Mouse (Mus musculus): ENCODE measurements around the gene Ipo13. TPM values are rescaled to one million over a fixed set of nuclear protein-coding genes. Genes with fewer than 3 reads are reported as not detected.

Ipo13 gene
- total and polyA plus RNA-seq, 2 experiments from 2014 or later = 23.5 to 31.8 TPM

DNA sequence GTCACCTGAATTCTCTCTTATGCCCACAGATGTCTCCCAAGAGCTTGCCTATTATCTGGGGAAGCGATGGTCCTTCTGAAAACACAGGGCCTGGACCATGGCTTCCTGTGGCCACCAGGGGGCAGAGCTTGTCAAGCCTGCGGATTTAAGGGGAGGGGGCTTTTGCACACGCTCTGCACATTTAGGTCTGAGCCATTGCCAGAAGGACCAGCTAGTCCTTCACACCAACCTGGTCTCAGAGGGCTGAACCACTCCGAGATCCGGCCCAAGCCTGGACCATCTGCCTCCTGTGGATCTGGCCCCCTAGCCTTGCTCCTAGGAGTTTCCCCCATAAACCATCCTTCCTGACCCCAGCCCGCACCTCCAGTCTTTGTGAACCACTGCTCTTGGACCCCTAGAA is 13.4 kb upstream of the Ipo13 start:
- ATAC-seq (ENCODE audit: insufficient read depth, low read depth) (no peak), DNase-seq (ENCODE audit: low spot score) (no peak)
- Histone ChIP-seq H3K4me2 (ENCODE audit: low read depth, low read length) (no peak overlapping the region), H3K9ac (replicated peaks; ENCODE audit: low read depth, low read length) (no peak overlapping the region), H3K9me3 (replicated peaks; ENCODE audit: control insufficient read depth, low read length) (no peaks in the 10 kb centered on the region), H3K27me3 (ENCODE audit: control insufficient read depth, insufficient read depth, low read length) (peaks cover 45% of the 10 kb centered on the region), H3K4me1 (ENCODE audit: control insufficient read depth, insufficient read depth) (peaks cover 27% of the 10 kb centered on the region), H3K27ac (ENCODE audit: low read depth) (no peak overlapping the region), H3K4me3 (ENCODE audit: low read depth, low read length) (no peak overlapping the region), H3K36me3 (replicated peaks; ENCODE audit: control insufficient read depth, insufficient read depth, low read length) (no peaks in the 10 kb centered on the region)
- WGBS = 25% methylated on average over 6 of the region's 6 CpGs
- peak; percentile 70 for TF ChIP-seq CTCF (IDR thresholded peaks at IDR 0.05; ENCODE audit: low read depth)
- no peak for TF ChIP-seq EP300 (IDR thresholded peaks at IDR 0.05; ENCODE audit: low read depth)

DNA sequence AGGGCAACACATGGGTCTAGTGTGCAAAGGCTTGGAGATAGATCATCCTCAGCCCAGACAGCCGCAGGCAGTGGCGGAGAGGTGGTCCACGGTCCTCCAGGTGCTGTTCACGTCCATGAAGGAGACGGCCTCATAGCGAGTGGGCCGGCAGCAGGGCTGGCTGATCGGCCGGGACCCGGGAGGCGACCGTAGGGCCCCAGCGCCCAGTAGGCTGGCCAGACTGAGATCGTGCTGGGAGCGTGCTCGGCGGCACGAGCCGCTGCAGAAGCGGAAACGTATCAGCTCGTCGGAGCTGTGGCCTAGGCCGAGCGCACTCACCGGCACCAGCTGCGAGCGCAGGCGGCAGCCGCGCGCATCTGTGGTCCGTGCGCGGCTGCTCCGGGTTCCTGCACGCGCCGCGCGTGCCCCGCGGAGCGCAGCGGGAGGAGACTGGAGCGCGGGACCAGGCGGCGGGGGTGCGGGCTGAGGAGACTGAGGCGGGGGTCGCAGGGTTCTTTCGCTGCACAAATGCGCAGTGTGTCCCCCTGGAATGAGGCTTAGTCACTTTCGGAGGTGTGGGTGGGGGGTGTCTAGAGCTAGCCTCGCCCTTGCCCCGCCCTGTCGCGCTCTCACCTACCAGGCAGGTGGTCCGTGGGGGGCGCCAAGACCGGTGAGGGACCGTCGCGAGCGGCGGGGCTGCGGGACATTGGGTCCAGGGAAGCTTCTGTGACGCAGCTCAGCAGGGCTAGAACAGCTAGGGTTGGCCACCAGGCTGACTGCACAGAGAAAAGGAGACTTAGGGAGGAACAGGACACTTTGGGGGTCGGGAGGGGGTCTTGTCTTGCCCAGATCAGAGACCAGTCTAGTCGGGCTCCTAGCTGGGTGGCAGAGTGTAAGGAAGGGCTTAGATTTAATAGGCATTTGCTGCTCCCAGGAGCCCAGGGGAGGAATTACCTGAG is 12.0 kb upstream of the Ipo13 start:
- H3K9me3 ChIP-seq (replicated peaks; ENCODE audit: control insufficient read depth, low read length) = no peaks in the 10 kb centered on the region
- peak overlapping the region; percentile 94 for H3K4me2 ChIP-seq (ENCODE audit: low read depth, low read length)
- 4% methylated on average over 53 of the region's 71 CpGs for WGBS
- H3K27ac ChIP-seq (ENCODE audit: low read depth) = no peak overlapping the region
- H3K36me3 ChIP-seq (replicated peaks; ENCODE audit: control insufficient read depth, insufficient read depth, low read length) = no peaks in the 10 kb centered on the region
- DNase-seq (ENCODE audit: low spot score) (no peak), ATAC-seq (ENCODE audit: insufficient read depth, low read depth) (peak; percentile 47)
- TF ChIP-seq CTCF (IDR thresholded peaks at IDR 0.05; ENCODE audit: low read depth) (no peak), EP300 (IDR thresholded peaks at IDR 0.05; ENCODE audit: low read depth) (no peak)
- peaks cover 30% of the 10 kb centered on the region for H3K4me1 ChIP-seq (ENCODE audit: control insufficient read depth, insufficient read depth)
- H3K4me3 ChIP-seq (ENCODE audit: low read depth, low read length) = peak overlapping the region; percentile 53
- H3K27me3 ChIP-seq (ENCODE audit: control insufficient read depth, insufficient read depth, low read length) = peaks cover 45% of the 10 kb centered on the region
- peak overlapping the region; percentile 29 for H3K9ac ChIP-seq (replicated peaks; ENCODE audit: low read depth, low read length)

DNA sequence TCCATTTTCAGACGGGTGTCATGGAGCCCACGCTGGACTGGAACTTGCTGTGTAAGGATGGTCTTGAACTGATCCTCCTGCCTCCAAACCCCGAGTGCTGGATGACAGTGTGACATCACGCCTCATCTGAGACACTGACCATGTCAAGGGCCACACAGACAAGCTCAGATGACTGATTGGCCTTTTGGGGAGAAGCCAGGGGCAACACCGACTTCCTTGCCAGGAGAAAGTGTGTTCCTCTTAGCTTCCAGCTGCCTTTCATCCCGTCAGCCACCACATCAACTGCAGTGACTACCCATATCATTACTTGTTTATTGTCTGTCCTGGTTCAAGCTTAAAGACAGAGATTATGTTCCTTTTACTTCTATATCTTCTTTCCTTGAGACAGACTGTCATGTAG is 10.1 kb upstream of the Ipo13 start:
- WGBS = 57% methylated on average over 6 of the region's 6 CpGs
- no peak for TF ChIP-seq CTCF (IDR thresholded peaks at IDR 0.05; ENCODE audit: low read depth)
- TF ChIP-seq EP300 (IDR thresholded peaks at IDR 0.05; ENCODE audit: low read depth) = no peak
- Histone ChIP-seq H3K9ac (replicated peaks; ENCODE audit: low read depth, low read length) (no peak overlapping the region), H3K4me2 (ENCODE audit: low read depth, low read length) (no peak overlapping the region), H3K27me3 (ENCODE audit: control insufficient read depth, insufficient read depth, low read length) (peaks cover 39% of the 10 kb centered on the region), H3K4me1 (ENCODE audit: control insufficient read depth, insufficient read depth) (peaks cover 31% of the 10 kb centered on the region), H3K4me3 (ENCODE audit: low read depth, low read length) (no peak overlapping the region), H3K9me3 (replicated peaks; ENCODE audit: control insufficient read depth, low read length) (no peaks in the 10 kb centered on the region), H3K36me3 (replicated peaks; ENCODE audit: control insufficient read depth, insufficient read depth, low read length) (no peaks in the 10 kb centered on the region), H3K27ac (ENCODE audit: low read depth) (no peak overlapping the region)
- no peak for DNase-seq (ENCODE audit: low spot score)
- no peak for ATAC-seq (ENCODE audit: insufficient read depth, low read depth)

DNA sequence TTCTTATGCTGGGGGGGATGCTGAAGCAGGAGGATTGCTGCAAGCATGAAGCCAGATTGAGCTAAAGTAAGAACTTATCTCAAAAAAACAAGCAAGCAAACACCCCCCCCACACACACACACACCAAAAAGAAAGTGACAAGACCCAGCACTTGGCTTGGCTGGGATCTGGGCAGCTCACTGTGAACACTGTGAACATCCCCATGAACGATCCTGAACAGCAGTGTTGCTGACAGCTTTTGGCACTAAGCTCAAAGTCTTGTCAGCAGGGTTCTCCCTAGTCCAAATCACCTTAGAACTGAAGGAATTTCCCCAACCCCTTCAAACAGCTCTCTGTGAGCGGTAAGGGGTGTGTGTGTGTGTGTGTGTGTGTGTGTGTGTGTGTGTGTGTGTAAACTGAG is 8.7 kb upstream of the Ipo13 start:
- Histone ChIP-seq H3K4me2 (ENCODE audit: low read depth, low read length) (no peak overlapping the region), H3K36me3 (replicated peaks; ENCODE audit: control insufficient read depth, insufficient read depth, low read length) (no peaks in the 10 kb centered on the region), H3K27ac (ENCODE audit: low read depth) (no peak overlapping the region), H3K9me3 (replicated peaks; ENCODE audit: control insufficient read depth, low read length) (no peaks in the 10 kb centered on the region), H3K4me3 (ENCODE audit: low read depth, low read length) (no peak overlapping the region), H3K9ac (replicated peaks; ENCODE audit: low read depth, low read length) (no peak overlapping the region), H3K27me3 (ENCODE audit: control insufficient read depth, insufficient read depth, low read length) (peaks cover 25% of the 10 kb centered on the region), H3K4me1 (ENCODE audit: control insufficient read depth, insufficient read depth) (peaks cover 24% of the 10 kb centered on the region)
- DNase-seq (ENCODE audit: low spot score) (peak; percentile 63), ATAC-seq (ENCODE audit: insufficient read depth, low read depth) (peak; percentile 63)
- TF ChIP-seq CTCF (IDR thresholded peaks at IDR 0.05; ENCODE audit: low read depth) (no peak), EP300 (IDR thresholded peaks at IDR 0.05; ENCODE audit: low read depth) (no peak)
- 15% methylated on average over 2 of the region's 2 CpGs for WGBS

DNA sequence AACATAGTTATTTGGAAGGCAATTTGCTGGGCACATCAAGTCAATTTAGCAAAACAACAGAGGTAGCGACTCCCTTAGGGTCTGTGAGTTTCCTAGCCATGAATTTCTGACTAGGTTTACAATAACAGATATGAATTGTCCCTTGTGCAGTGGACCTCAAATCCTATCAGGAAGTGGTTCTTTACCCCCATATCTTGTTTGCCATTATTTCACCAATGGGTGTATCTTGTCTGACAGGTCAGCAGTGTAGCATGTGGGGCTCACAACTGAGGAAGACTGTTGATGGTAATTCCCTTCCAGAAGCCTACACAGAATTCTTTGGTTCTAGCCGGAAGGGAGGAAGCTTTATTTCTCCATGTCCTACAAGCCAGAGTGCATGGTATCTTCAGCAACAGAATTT is 6.6 kb upstream of the Ipo13 start:
- Histone ChIP-seq H3K4me2 (ENCODE audit: low read depth, low read length) (no peak overlapping the region), H3K4me1 (ENCODE audit: control insufficient read depth, insufficient read depth) (peaks cover 25% of the 10 kb centered on the region), H3K4me3 (ENCODE audit: low read depth, low read length) (no peak overlapping the region), H3K27ac (ENCODE audit: low read depth) (no peak overlapping the region), H3K36me3 (replicated peaks; ENCODE audit: control insufficient read depth, insufficient read depth, low read length) (no peaks in the 10 kb centered on the region), H3K9ac (replicated peaks; ENCODE audit: low read depth, low read length) (no peak overlapping the region), H3K9me3 (replicated peaks; ENCODE audit: control insufficient read depth, low read length) (no peaks in the 10 kb centered on the region), H3K27me3 (ENCODE audit: control insufficient read depth, insufficient read depth, low read length) (peaks cover 4% of the 10 kb centered on the region)
- 91% methylated on average over 2 of the region's 2 CpGs for WGBS
- DNase-seq (ENCODE audit: low spot score) (no peak), ATAC-seq (ENCODE audit: insufficient read depth, low read depth) (no peak)
- TF ChIP-seq CTCF (IDR thresholded peaks at IDR 0.05; ENCODE audit: low read depth) (no peak), EP300 (IDR thresholded peaks at IDR 0.05; ENCODE audit: low read depth) (no peak)

All from heart, postnatal 0 days (tissue).